Mouse (Mus musculus) heart, adult 2 months (tissue): ENCODE measurements around the gene Clec16a. TPM values are rescaled to one million over a fixed set of nuclear protein-coding genes. Genes with fewer than 3 reads are reported as not detected.

Experiments used
- DNase-seq, 2 experiments: peaks; one replicate each; pipeline ENCODE4 v3.0.0; 2021
- H3K27ac ChIP-seq: fragments of 200-600 bp; 2 replicates; pipeline ENCODE4 v1.8.1; 2022
- H3K27me3 ChIP-seq: fragments of 200-500 bp; 2 replicates; pipeline ENCODE4 v1.6.1; 2012; ENCODE audit warnings: mild to moderate bottlenecking, low read length, inconsistent platforms, mixed read lengths; ENCODE audit not compliant: control insufficient read depth, insufficient read depth
- H3K36me3 ChIP-seq: fragments of 200-500 bp; 2 replicates; pipeline ENCODE4 v1.6.1; 2012; ENCODE audit warnings: low read length, inconsistent platforms; ENCODE audit not compliant: control insufficient read depth, insufficient read depth
- H3K4me1 ChIP-seq: fragments of 200-500 bp; 2 replicates; pipeline ENCODE4 v1.6.1; 2011; ENCODE audit warnings: low read length; ENCODE audit not compliant: control insufficient read depth, insufficient read depth
- H3K4me3 ChIP-seq: fragments of 200-600 bp; 2 replicates; pipeline ENCODE4 v1.8.1; 2022
- H3K79me2 ChIP-seq: fragments of 200-500 bp; replicated peaks from 2 replicates; pipeline ENCODE4 v1.6.1; 2012; ENCODE audit warnings: mild to moderate bottlenecking, inconsistent platforms, low read length, moderate library complexity, mixed read lengths; ENCODE audit not compliant: control insufficient read depth, insufficient read depth
- H3K9ac ChIP-seq: fragments of 200-500 bp; 2 replicates; pipeline ENCODE4 v1.6.1; 2012; ENCODE audit warnings: low read depth, mild to moderate bottlenecking, control low read depth, inconsistent platforms, low read length, mixed read lengths
- CTCF ChIP-seq: fragments of 200-600 bp; IDR thresholded peaks from 2 replicates; pipeline ENCODE4 v1.8.1; 2022; ENCODE audit warnings: antibody characterized with exemption, mild to moderate bottlenecking, moderate library complexity
- EP300 ChIP-seq: fragments of 200-500 bp; IDR thresholded peaks from 2 replicates; pipeline ENCODE4 v1.6.1; 2011; ENCODE audit warnings: low read depth, low read length, control low read depth; ENCODE audit not compliant: insufficient read depth
- POLR2A ChIP-seq: fragments of 200-500 bp; IDR thresholded peaks from 2 replicates; pipeline ENCODE4 v1.6.1; 2011; ENCODE audit warnings: mild to moderate bottlenecking, low read depth, low read length, control low read depth; ENCODE audit not compliant: insufficient read depth
- WGBS: fragments of 180-500 bp; shearing (Covaris S2); methylation state at CpG from one replicate; pipeline ENCODE4 v1.1.7; 2018; 5-methylcytosine and 5-hydroxymethylcytosine counted together
- intact Hi-C: fragments of 180-260 bp; cut with DNase I; formaldehyde crosslinking; loops from one replicate; pipeline ENCODE4 v1.15.1; 2025
- polyA plus RNA-seq: library from polyadenylated mRNA; depleted of rRNA; stranded (reverse); fragments of >200 nt; gene quantifications from 2 replicates; pipeline ENCODE4 v1.2.3, GENCODE M21; 2012
- total RNA-seq, 2 experiments: library from RNA; stranded (reverse); gene quantifications; 2 replicates each; pipeline ENCODE4 v1.2.3; 2021

Gene Clec16a
- total and polyA plus RNA-seq, 3 experiments, result 27.6 to 57.5 (median 55.4) TPM

GRCm38 (mm10) chr16:10727630-10728029 is 182.5 kb downstream of the Clec16a start:
- H3K79me2 ChIP-seq, result no peaks in the 10 kb centered on the region
- no peaks in the 10 kb centered on the region for H3K27me3 ChIP-seq
- no peak for DNase-seq
- 0 out of 2 replicates have a peak, but pooled peaks cover 2% of the 10 kb centered on the region for H3K4me1 ChIP-seq
- intact Hi-C loops, result no loop called here
- H3K4me3 ChIP-seq, result no peak overlapping the region
- no peak overlapping the region for H3K27ac ChIP-seq
- 87% methylated on average over 4 of the region's 4 CpGs for WGBS
- no peaks in the 10 kb centered on the region for H3K36me3 ChIP-seq
- TF ChIP-seq POLR2A (no peak), CTCF (no peak), EP300 (no peak)
- no peak overlapping the region for H3K9ac ChIP-seq

DNA sequence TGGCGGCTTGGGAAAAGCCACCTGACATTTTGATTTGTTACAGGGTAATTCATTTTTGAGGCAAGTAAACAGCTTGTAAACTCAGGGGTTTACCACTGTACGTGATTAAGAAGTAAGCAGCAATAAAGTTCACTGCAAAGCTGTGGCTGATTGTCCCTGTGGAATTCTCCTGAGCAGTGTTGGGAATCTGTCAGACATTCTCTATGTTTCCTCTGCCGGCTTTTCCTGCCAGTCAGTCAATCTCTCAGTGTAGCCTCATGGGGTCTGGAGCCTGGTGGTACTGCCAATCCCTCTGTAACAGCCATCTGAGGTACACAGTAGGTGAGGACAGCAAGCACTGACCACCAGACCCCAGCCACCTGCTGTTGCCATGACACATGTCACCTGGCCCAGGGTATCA is 183.7 kb downstream of the Clec16a start:
- no peak overlapping the region for H3K27ac ChIP-seq
- no peak overlapping the region for H3K9ac ChIP-seq
- H3K4me3 ChIP-seq, result no peak overlapping the region
- H3K79me2 ChIP-seq, result no peaks in the 10 kb centered on the region
- intact Hi-C loops, result no loop called here
- H3K36me3 ChIP-seq, result no peaks in the 10 kb centered on the region
- no peak for DNase-seq
- H3K4me1 ChIP-seq, result 0 out of 2 replicates have a peak, but pooled peaks cover 2% of the 10 kb centered on the region
- no peak for TF ChIP-seq EP300
- TF ChIP-seq CTCF, result no peak
- no peak for TF ChIP-seq POLR2A
- 67% methylated on average over 3 of the region's 3 CpGs for WGBS
- H3K27me3 ChIP-seq, result no peaks in the 10 kb centered on the region

DNA sequence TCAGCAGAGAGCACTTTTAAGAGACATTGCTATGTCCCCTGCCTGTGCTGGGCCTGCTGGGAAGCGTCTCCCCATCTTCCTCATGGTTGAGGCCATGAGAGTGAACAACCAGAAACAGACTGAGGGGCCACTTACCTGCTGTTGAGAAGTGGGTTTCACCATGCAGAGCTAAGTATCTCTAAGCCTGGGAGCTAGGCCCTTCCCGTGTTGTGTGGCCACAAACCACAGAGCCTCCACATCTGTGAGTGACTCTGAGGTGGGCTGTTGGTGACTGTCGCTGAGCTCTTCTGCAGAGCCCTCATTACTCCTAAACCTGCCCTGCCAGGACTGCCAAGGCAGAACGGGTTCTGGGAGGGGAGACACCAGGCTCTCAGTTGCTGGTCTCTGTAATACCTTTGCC is 185.8 kb downstream of the Clec16a start:
- H3K79me2 ChIP-seq, result no peaks in the 10 kb centered on the region
- 94% methylated on average over 4 of the region's 4 CpGs for WGBS
- H3K27me3 ChIP-seq, result no peaks in the 10 kb centered on the region
- TF ChIP-seq EP300 (no peak), CTCF (no peak), POLR2A (no peak)
- H3K4me1 ChIP-seq, result 0 out of 2 replicates have a peak, but pooled peaks cover 2% of the 10 kb centered on the region
- DNase-seq, result no peak
- H3K27ac ChIP-seq, result no peak overlapping the region
- intact Hi-C loops, result no loop called here
- no peak overlapping the region for H3K4me3 ChIP-seq
- H3K36me3 ChIP-seq, result no peaks in the 10 kb centered on the region
- H3K9ac ChIP-seq, result no peak overlapping the region

DNA sequence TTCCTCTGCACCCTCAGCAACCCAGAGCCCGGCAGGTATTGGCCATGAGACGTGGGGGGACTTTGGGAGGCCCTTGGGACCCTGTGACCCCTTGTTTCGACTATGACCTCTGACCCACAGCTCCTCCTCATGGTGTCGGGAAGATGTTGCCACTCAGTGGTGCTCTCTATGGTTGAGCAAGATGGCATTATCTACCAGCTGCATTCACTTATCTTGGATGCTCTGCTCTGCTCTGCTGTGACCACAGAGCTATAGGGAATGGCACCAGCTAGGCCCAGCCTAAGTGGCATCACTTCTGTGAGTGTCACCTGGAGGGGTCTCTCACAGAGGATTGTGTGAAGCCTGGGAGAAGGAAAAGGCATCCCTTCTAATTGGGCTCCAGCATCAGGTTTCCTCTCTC is 186.6 kb downstream of the Clec16a start:
- TF ChIP-seq EP300 (no peak), CTCF (no peak), POLR2A (no peak)
- WGBS, result 88% methylated on average over 4 of the region's 4 CpGs
- Histone ChIP-seq H3K27ac (no peak overlapping the region), H3K36me3 (no peaks in the 10 kb centered on the region), H3K4me3 (no peak overlapping the region), H3K9ac (no peak overlapping the region), H3K27me3 (no peaks in the 10 kb centered on the region), H3K79me2 (no peaks in the 10 kb centered on the region), H3K4me1 (peaks cover 3% of the 10 kb centered on the region; the same call in 1 of the 2 replicates)
- no peak for DNase-seq
- intact Hi-C loops, result no loop called here

DNA sequence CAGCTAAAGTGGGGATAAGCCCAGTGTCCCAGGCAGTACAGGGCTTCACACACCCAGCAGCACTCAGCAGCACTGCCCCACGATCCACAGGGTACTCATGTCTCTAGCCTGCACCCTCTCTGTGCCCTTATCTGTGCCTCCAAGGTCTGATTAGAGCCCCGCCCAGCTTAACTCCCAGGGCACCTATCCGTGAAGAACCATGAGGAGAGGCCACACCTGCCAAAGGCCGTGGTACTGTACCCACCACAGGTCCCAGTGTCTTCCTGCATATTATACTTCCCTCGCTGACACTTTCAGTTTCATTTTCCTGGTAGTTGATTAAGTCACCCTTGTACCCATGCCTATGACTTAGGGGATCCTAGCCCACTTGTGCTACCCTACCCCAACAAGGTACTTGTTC is 187.3 kb downstream of the Clec16a start:
- H3K79me2 ChIP-seq, result no peaks in the 10 kb centered on the region
- no peaks in the 10 kb centered on the region for H3K27me3 ChIP-seq
- 63% methylated on average over 5 of the region's 5 CpGs for WGBS
- intact Hi-C loops, result no loop called here
- peaks cover 7% of the 10 kb centered on the region for H3K4me1 ChIP-seq
- H3K27ac ChIP-seq, result no peak overlapping the region
- no peaks in the 10 kb centered on the region for H3K36me3 ChIP-seq
- DNase-seq, result no peak
- H3K9ac ChIP-seq, result no peak overlapping the region
- H3K4me3 ChIP-seq, result no peak overlapping the region
- TF ChIP-seq CTCF (no peak), POLR2A (no peak), EP300 (no peak)

DNA sequence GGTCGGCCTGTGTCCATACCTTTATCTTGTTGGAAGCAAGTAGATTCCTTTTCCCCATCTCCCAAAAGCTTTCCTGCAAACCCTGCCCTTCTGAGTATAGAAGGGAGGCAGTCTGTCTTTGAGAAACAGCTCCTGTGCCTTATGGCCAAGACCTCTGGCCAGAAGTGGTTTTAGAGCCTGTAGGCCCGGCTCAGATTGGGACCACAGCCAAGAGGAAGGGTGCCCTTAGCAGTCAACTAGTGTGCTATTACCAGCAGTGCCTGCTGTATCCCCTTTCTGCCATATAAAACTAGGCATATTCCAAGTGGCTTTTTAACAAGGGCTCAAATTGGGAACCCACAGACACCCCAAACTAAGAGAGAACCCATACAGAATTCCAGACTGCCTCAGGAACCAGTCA is 190.6 kb downstream of the Clec16a start:
- no peaks in the 10 kb centered on the region for H3K79me2 ChIP-seq
- TF ChIP-seq EP300 (no peak), POLR2A (no peak), CTCF (no peak)
- no peaks in the 10 kb centered on the region for H3K27me3 ChIP-seq
- H3K27ac ChIP-seq, result no peak overlapping the region
- WGBS, result 51% methylated on average over 2 of the region's 2 CpGs
- no peak for DNase-seq
- H3K4me3 ChIP-seq, result no peak overlapping the region
- H3K4me1 ChIP-seq, result peaks cover 34% of the 10 kb centered on the region
- no peak overlapping the region for H3K9ac ChIP-seq
- intact Hi-C loops, result loop anchor here (2.0 kb wide), 1 partner anchor 45 kb away; no protein-coding TSS in a partner anchor
- peaks cover 10% of the 10 kb centered on the region for H3K36me3 ChIP-seq
